Mouse (Mus musculus) G1E (cell line): ENCODE measurements around the gene Ccdc151.

Experiments used
- CTCF ChIP-seq: IDR thresholded peaks from 2 replicates; pipeline ENCODE4 v1.5.1; 2012; ENCODE audit warnings: low read depth, low read length, inconsistent platforms, mixed read lengths
- GATA1 ChIP-seq: IDR thresholded peaks from 2 replicates; pipeline ENCODE4 v1.6.1; 2012; ENCODE audit warnings: borderline replicate concordance, low read length, inconsistent platforms, mixed read lengths
- POLR2AphosphoS5 ChIP-seq: IDR thresholded peaks from 2 replicates; pipeline ENCODE4 v1.6.1; 2012; ENCODE audit warnings: low read depth, low read length, inconsistent platforms; ENCODE audit not compliant: insufficient replicate concordance
- TAL1 ChIP-seq: conservative IDR thresholded peaks from 2 replicates; pipeline ENCODE4 v1.6.1; 2012; ENCODE audit warnings: low read depth, low read length, inconsistent platforms, mixed read lengths

GRCm38 (mm10) chr9:21943638-21944037 is 58.8 kb downstream of the Ccdc151 start:
- TF ChIP-seq POLR2AphosphoS5, result no peak
- no peak for TF ChIP-seq GATA1
- TF ChIP-seq CTCF, result no peak
- no peak for TF ChIP-seq TAL1
